Mouse (Mus musculus) MEL (cell line): ENCODE measurements around the gene Insl5.

Experiments used
- CTCF ChIP-seq, 3 experiments: IDR thresholded peaks in 2 of 3; conservative IDR thresholded peaks in 1 of 3; 2 replicates each; pipeline ENCODE4 v1.5.1; 2011 to 2012; ENCODE audit warnings: low read length in 3 of 3, low read depth in 2 of 3, mild to moderate bottlenecking in 2 of 3, improper control_type of control experiment in 1 of 3, inconsistent platforms in 1 of 3, mixed read lengths in 1 of 3, moderate library complexity in 1 of 3; ENCODE audit not compliant: control insufficient read depth in 1 of 3, insufficient read depth in 1 of 3, poor library complexity in 1 of 3, severe bottlenecking in 1 of 3
- E2F4 ChIP-seq: IDR thresholded peaks from 2 replicates; pipeline ENCODE4 v1.6.1; 2011; ENCODE audit warnings: low read depth, low read length, improper control_type of control experiment, borderline replicate concordance
- EP300 ChIP-seq, 2 experiments: IDR thresholded peaks; 2 replicates each; pipeline ENCODE4 v1.6.1; 2011; ENCODE audit warnings: improper control_type of control experiment in 2 of 2, low read length in 2 of 2, low read depth in 1 of 2, mild to moderate bottlenecking in 1 of 2
- GATA1 ChIP-seq: IDR thresholded peaks from 2 replicates; pipeline ENCODE4 v1.6.1; 2011; ENCODE audit warnings: low read depth, low read length, improper control_type of control experiment
- MAFK ChIP-seq: IDR thresholded peaks from 2 replicates; pipeline ENCODE4 v1.6.1; 2011; ENCODE audit warnings: low read depth, mild to moderate bottlenecking, low read length, improper control_type of control experiment, borderline replicate concordance
- MXI1 ChIP-seq: IDR thresholded peaks from 2 replicates; pipeline ENCODE4 v1.6.1; 2011; ENCODE audit warnings: mild to moderate bottlenecking, low read depth, low read length, improper control_type of control experiment
- MYC ChIP-seq: IDR thresholded peaks from 2 replicates; pipeline ENCODE4 v1.6.1; 2011; ENCODE audit warnings: low read depth, mild to moderate bottlenecking, low read length, improper control_type of control experiment, moderate library complexity
- POLR2A ChIP-seq, 2 experiments: IDR thresholded peaks; 2 replicates each; pipeline ENCODE4 v1.6.1; 2011 to 2012; ENCODE audit warnings: low read length in 2 of 2, mild to moderate bottlenecking in 2 of 2, control low read depth in 1 of 2, improper control_type of control experiment in 1 of 2, low read depth in 1 of 2, moderate library complexity in 1 of 2; ENCODE audit not compliant: control insufficient read depth in 1 of 2, insufficient read depth in 1 of 2, poor library complexity in 1 of 2
- SIN3A ChIP-seq: IDR thresholded peaks from 2 replicates; pipeline ENCODE4 v1.6.1; 2012; ENCODE audit warnings: low read length, improper control_type of control experiment, inconsistent platforms
- TAL1 ChIP-seq: IDR thresholded peaks from 2 replicates; pipeline ENCODE4 v1.6.1; 2012; ENCODE audit warnings: mild to moderate bottlenecking, inconsistent platforms, low read length, moderate library complexity, mixed read lengths
- USF2 ChIP-seq, 2 experiments: IDR thresholded peaks; 2 replicates each; pipeline ENCODE4 v1.6.1; 2011 to 2012; ENCODE audit warnings: improper control_type of control experiment in 2 of 2, low read length in 2 of 2, borderline replicate concordance in 1 of 2, inconsistent platforms in 1 of 2, low read depth in 1 of 2, mild to moderate bottlenecking in 1 of 2; ENCODE audit not compliant: insufficient read depth in 1 of 2
- ZMIZ1 ChIP-seq: IDR thresholded peaks from 2 replicates; pipeline ENCODE4 v1.6.1; 2012; ENCODE audit warnings: low read depth, mild to moderate bottlenecking, inconsistent platforms, low read length, improper control_type of control experiment, moderate library complexity

GRCm38 (mm10) chr4:102987325-102987724, 39.3 kb downstream of the Insl5 start:
- TF ChIP-seq MXI1, result no peak
- no peak for TF ChIP-seq E2F4
- TF ChIP-seq EP300 (IDR thresholded peaks at IDR 0.05; ENCODE audit: low read depth in 1 of 2, low read length in 2 of 2), result no peak
- TF ChIP-seq GATA1, result no peak
- no peak for TF ChIP-seq CTCF (IDR thresholded peaks at IDR 0.05 in 2 of 3, conservative IDR thresholded peaks at IDR 0.05 in 1 of 3; ENCODE audit: control insufficient read depth in 1 of 3, insufficient read depth in 1 of 3, low read depth in 2 of 3, low read length in 3 of 3, poor library complexity in 1 of 3, severe bottlenecking in 1 of 3)
- TF ChIP-seq ZMIZ1, result no peak
- no peak for TF ChIP-seq SIN3A
- TF ChIP-seq TAL1, result no peak
- TF ChIP-seq MYC, result no peak
- no peak for TF ChIP-seq USF2 (IDR thresholded peaks at IDR 0.05; ENCODE audit: borderline replicate concordance in 1 of 2, insufficient read depth in 1 of 2, low read depth in 1 of 2, low read length in 2 of 2)
- no peak for TF ChIP-seq POLR2A (IDR thresholded peaks at IDR 0.05; ENCODE audit: control insufficient read depth in 1 of 2, insufficient read depth in 1 of 2, low read depth in 1 of 2, low read length in 2 of 2, poor library complexity in 1 of 2)
- no peak for TF ChIP-seq MAFK
